Mouse (Mus musculus) adrenal gland, adult 10 weeks (tissue): ENCODE data around the gene Actr1a. TPM values are rescaled to one million over a fixed set of nuclear protein-coding genes. Genes with fewer than 3 reads are reported as not detected.

ENCODE experiments used
- polyA plus RNA-seq: library from polyadenylated mRNA; stranded (reverse); fragments of 350-450 nt; fragmentation: Illumina TruSeq; extraction: RNeasy Lipid Tissue Mini Kit (QIAGEN cat#74804); gene quantifications from one replicate; pipeline ENCODE4 v1.2.3, GENCODE M21; 2014; ENCODE audit warnings: low read depth, low replicate concordance

Actr1a gene
- 56.5 TPM for polyA plus RNA-seq

GRCm38 (mm10) chr19:46395109-46396009 lies at the start of gene Actr1a:
Gene Actr1a (minus strand): TSS chr19:46395748.

GRCm38 (mm10) chr19:46396686-46397435 lies 1.3 kb upstream of the Actr1a start, which contains the start of gene Sufu:
Gene Sufu (plus strand): TSS chr19:46396896.

GRCm38 (mm10) chr19:46350168-46350932 lies 45.2 kb downstream of the Actr1a start, which contains the start of gene 2310034G01Rik:
Gene 2310034G01Rik (minus strand): TSS chr19:46350302.

GRCm38 (mm10) chr19:46338331-46338936 lies 57.1 kb downstream of the Actr1a start, which contains the start of gene Cuedc2:
Gene Cuedc2 (minus strand): TSS chr19:46338702.

GRCm38 (mm10) chr19:46328081-46329030 lies 67.2 kb downstream of the Actr1a start, which contains the start of gene Fbxl15:
Gene Fbxl15 (plus strand): TSS chr19:46328184.

Other genes starting within 250 kb of the Actr1a start
- not detected for gene Pitx3, start 247.4 kb downstream of the Actr1a start, polyA plus RNA-seq
- gene Gbf1, start 243.2 kb downstream of the Actr1a start, polyA plus RNA-seq: 32.4 TPM
- gene Nfkb2, start 91.4 kb downstream of the Actr1a start, polyA plus RNA-seq: 0.93 TPM
- not detected for gene Psd, start 68.6 kb downstream of the Actr1a start, polyA plus RNA-seq
- not detected for gene Fbxl15, start 67.6 kb downstream of the Actr1a start, polyA plus RNA-seq
- 7.5 TPM for gene Cuedc2, start 57.0 kb downstream of the Actr1a start, polyA plus RNA-seq
- 0.58 TPM for gene Mfsd13a, start 54.6 kb downstream of the Actr1a start, polyA plus RNA-seq
- 1.2 TPM for gene 2310034G01Rik, start 45.4 kb downstream of the Actr1a start, polyA plus RNA-seq
- gene Sufu, start 1.1 kb upstream of the Actr1a start, polyA plus RNA-seq: 6.1 TPM
- 6.5 TPM for gene Trim8, start 106.0 kb upstream of the Actr1a start, polyA plus RNA-seq
- gene Arl3, start 177.4 kb upstream of the Actr1a start, polyA plus RNA-seq: 130 TPM
- gene Sfxn2, start 177.6 kb upstream of the Actr1a start, polyA plus RNA-seq: 6.8 TPM
- gene Wbp1l, start 203.3 kb upstream of the Actr1a start, polyA plus RNA-seq: 35.2 TPM